Mouse (Mus musculus) kidney, embryonic 16.5 days (tissue): ENCODE results near the gene Prr23a1. TPM values are rescaled to one million over a fixed set of nuclear protein-coding genes. Genes with fewer than 3 reads are reported as not detected.

Experiments used
- polyA plus RNA-seq: library from polyadenylated mRNA; unstranded; fragments of >200 nt; fragmentation: Nextera tagmentation; extraction: Ambion mirVana; gene quantifications from 2 replicates; pipeline ENCODE4 v1.2.1, GENCODE M21; 2015

Gene Prr23a1
- polyA plus RNA-seq, 1 experiment from 2014 or later: not detected

Other genes starting within 250 kb of the Prr23a1 start
- 61.6 and 63.2 TPM in 2 replicates for gene Mrps22, start 240.8 kb upstream of the Prr23a1 start, polyA plus RNA-seq
- gene Prr23a2, start 14.0 kb downstream of the Prr23a1 start, polyA plus RNA-seq: not detected in 2 replicates
- not detected in 2 replicates for gene Prr23a3, start 22.3 kb downstream of the Prr23a1 start, polyA plus RNA-seq
- not detected in 2 replicates for gene 7420426K07Rik, start 60.6 kb downstream of the Prr23a1 start, polyA plus RNA-seq
- not detected in 2 replicates for gene Foxl2, start 112.8 kb downstream of the Prr23a1 start, polyA plus RNA-seq
- 46.1 and 46.9 TPM in 2 replicates for gene Faim, start 143.9 kb downstream of the Prr23a1 start, polyA plus RNA-seq
- 0.10 and 0.22 TPM in 2 replicates for gene Gm1123, start 193.2 kb downstream of the Prr23a1 start, polyA plus RNA-seq